Mouse (Mus musculus): Measurements from ENCODE around the gene Synpr. TPM values are rescaled to one million over a fixed set of nuclear protein-coding genes. Genes with fewer than 3 reads are reported as not detected.

Gene Synpr
- polyA plus RNA-seq, 1 experiment, result 0.36 TPM

DNA sequence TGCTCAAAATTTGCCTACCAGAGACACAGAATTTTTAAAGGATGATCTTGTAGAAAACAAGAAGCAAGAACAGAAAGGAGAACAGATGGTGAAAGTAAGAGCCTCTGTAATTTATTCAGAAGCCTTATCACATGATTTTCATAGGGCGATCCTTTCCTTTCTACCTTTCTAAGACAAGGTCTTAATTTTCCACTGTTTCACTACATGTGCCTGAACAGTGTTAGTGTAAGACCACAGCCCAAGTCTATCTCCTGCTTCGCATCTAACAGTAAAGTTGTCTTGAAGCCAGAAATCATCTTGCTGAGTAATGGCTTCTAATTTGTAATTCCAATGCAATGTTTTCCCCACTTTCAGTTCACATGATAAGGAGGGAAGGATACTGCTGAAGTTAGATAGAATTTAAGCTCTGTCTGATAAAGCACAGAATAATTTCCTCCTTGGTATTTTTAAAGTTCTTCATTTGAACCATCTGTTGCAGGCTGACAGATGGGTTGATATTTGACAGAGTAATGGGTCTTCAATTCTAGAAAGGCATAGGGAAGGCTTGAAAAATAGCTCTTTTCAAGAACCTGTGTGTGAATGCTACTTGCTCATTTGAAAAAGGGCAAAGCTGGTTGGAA is 308.9 kb downstream of the Synpr start:
- TF ChIP-seq CTCF (IDR thresholded peaks at IDR 0.05; ENCODE audit: low read depth, low read length) (no peak), POLR2A (IDR thresholded peaks at IDR 0.05; ENCODE audit: insufficient read depth, low read length) (no peak), EP300 (IDR thresholded peaks at IDR 0.05; ENCODE audit: insufficient read depth, low read depth, low read length) (no peak)

DNA sequence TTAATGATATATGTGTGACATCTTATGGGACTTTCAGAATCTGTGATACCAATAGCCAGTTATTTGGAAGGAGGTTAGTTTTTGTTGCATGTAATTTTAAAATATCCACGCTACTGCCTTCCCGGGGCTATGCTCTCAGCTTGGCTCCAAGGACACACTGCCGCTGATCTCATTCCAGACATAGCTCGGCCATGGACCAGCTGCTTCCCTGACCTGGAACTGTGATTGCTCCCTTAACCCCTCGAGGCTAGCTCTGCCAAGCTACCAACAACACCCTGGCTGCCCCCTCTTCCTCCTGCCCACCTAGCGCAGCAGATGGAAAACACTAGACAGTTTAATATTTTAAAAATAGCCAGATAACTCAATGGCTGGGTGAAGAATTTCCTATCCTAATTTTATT is 311.7 kb downstream of the Synpr start:
- Histone ChIP-seq H3K9me3 (replicated peaks; ENCODE audit: control insufficient read depth, insufficient read depth, low read length, poor library complexity, severe bottlenecking) (no peaks in the 10 kb centered on the region), H3K36me3 (ENCODE audit: control insufficient read depth, insufficient read depth, low read length, poor library complexity, severe bottlenecking) (no peaks in the 10 kb centered on the region), H3K27ac (ENCODE audit: insufficient read depth, low read length) (no peak overlapping the region), H3K4me1 (ENCODE audit: control insufficient read depth, insufficient read depth, low read length) (no peaks in the 10 kb centered on the region), H3K4me3 (ENCODE audit: low read depth, low read length) (no peak overlapping the region), H3K27me3 (ENCODE audit: control insufficient read depth, insufficient read depth, low read length, poor library complexity, severe bottlenecking) (no peaks in the 10 kb centered on the region), H3K9ac (ENCODE audit: low read depth, poor library complexity, severe bottlenecking) (no peak overlapping the region)
- TF ChIP-seq CTCF (IDR thresholded peaks at IDR 0.05; ENCODE audit: low read depth, low read length) (no peak), POLR2A (IDR thresholded peaks at IDR 0.05; ENCODE audit: insufficient read depth, low read length) (no peak), EP300 (IDR thresholded peaks at IDR 0.05; ENCODE audit: insufficient read depth, low read depth, low read length) (no peak)

More for the DNA sequence above, 308.9 kb downstream of the Synpr start:
- H3K9ac ChIP-seq (ENCODE audit: low read depth, poor library complexity, severe bottlenecking), result no peak overlapping the region
- H3K27me3 ChIP-seq (ENCODE audit: control insufficient read depth, insufficient read depth, low read length, poor library complexity, severe bottlenecking), result no peaks in the 10 kb centered on the region
- H3K4me3 ChIP-seq (ENCODE audit: low read depth, low read length), result no peak overlapping the region
- H3K4me1 ChIP-seq (ENCODE audit: control insufficient read depth, insufficient read depth, low read length), result no peaks in the 10 kb centered on the region
- H3K36me3 ChIP-seq (ENCODE audit: control insufficient read depth, insufficient read depth, low read length, poor library complexity, severe bottlenecking), result no peaks in the 10 kb centered on the region
- no peaks in the 10 kb centered on the region for H3K9me3 ChIP-seq (replicated peaks; ENCODE audit: control insufficient read depth, insufficient read depth, low read length, poor library complexity, severe bottlenecking)
- H3K27ac ChIP-seq (ENCODE audit: insufficient read depth, low read length), result no peak overlapping the region

DNA sequence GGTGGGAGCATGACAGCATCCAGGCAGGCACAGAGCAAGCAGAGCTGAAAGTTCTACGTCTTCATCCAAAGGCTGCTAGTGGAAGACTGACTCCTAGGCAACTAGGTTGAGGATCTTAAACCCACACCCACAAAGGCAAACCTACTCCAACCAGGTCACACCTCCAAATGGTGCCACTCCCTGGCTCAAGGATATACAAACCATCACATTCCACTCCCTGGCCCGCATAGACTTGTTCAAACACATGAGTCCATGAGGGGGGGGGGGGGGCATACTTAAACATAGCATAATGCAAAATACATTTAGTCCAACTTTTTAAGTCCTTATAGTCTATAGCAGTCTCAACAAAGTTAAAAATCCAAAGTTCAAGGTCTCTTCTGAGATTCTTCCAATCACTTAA is 312.6 kb downstream of the Synpr start:
- no peak for TF ChIP-seq POLR2A (IDR thresholded peaks at IDR 0.05; ENCODE audit: insufficient read depth, low read length)
- no peak for TF ChIP-seq EP300 (IDR thresholded peaks at IDR 0.05; ENCODE audit: insufficient read depth, low read depth, low read length)
- H3K27ac ChIP-seq (ENCODE audit: insufficient read depth, low read length), result no peak overlapping the region
- no peaks in the 10 kb centered on the region for H3K27me3 ChIP-seq (ENCODE audit: control insufficient read depth, insufficient read depth, low read length, poor library complexity, severe bottlenecking)
- no peak overlapping the region for H3K9ac ChIP-seq (ENCODE audit: low read depth, poor library complexity, severe bottlenecking)
- no peaks in the 10 kb centered on the region for H3K36me3 ChIP-seq (ENCODE audit: control insufficient read depth, insufficient read depth, low read length, poor library complexity, severe bottlenecking)
- no peak overlapping the region for H3K4me3 ChIP-seq (ENCODE audit: low read depth, low read length)
- no peaks in the 10 kb centered on the region for H3K9me3 ChIP-seq (replicated peaks; ENCODE audit: control insufficient read depth, insufficient read depth, low read length, poor library complexity, severe bottlenecking)
- H3K4me1 ChIP-seq (ENCODE audit: control insufficient read depth, insufficient read depth, low read length), result no peaks in the 10 kb centered on the region

DNA sequence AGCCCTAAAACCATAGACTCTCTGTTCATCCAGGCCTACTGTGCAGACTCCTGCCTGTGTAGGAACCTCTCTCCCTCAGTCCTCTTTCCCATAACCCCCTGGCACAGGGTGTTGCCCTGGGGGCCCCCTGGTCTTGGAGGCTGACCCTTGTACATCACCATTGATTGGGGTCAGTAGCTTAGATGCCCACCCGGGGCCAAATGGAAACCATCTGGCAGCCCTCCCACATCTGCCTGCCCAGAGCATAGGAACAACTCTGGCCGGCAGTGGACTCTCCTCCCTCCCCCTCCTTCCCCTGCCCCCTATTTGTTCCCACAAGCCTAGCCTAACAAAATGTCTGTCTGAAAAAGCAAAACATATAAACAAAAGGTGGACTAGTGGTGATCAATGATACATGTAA is 336.0 kb downstream of the Synpr start:
- Histone ChIP-seq H3K36me3 (ENCODE audit: control insufficient read depth, insufficient read depth, low read length, poor library complexity, severe bottlenecking) (no peaks in the 10 kb centered on the region), H3K9me3 (replicated peaks; ENCODE audit: control insufficient read depth, insufficient read depth, low read length, poor library complexity, severe bottlenecking) (0 out of 2 replicates have a peak, but pooled peaks cover 2% of the 10 kb centered on the region), H3K9ac (ENCODE audit: low read depth, poor library complexity, severe bottlenecking) (no peak overlapping the region), H3K27me3 (ENCODE audit: control insufficient read depth, insufficient read depth, low read length, poor library complexity, severe bottlenecking) (no peaks in the 10 kb centered on the region), H3K27ac (ENCODE audit: insufficient read depth, low read length) (no peak overlapping the region), H3K4me3 (ENCODE audit: low read depth, low read length) (no peak overlapping the region), H3K4me1 (ENCODE audit: control insufficient read depth, insufficient read depth, low read length) (no peaks in the 10 kb centered on the region)
- TF ChIP-seq POLR2A (IDR thresholded peaks at IDR 0.05; ENCODE audit: insufficient read depth, low read length) (no peak), EP300 (IDR thresholded peaks at IDR 0.05; ENCODE audit: insufficient read depth, low read depth, low read length) (no peak), CTCF (IDR thresholded peaks at IDR 0.05; ENCODE audit: low read depth, low read length) (no peak)

DNA sequence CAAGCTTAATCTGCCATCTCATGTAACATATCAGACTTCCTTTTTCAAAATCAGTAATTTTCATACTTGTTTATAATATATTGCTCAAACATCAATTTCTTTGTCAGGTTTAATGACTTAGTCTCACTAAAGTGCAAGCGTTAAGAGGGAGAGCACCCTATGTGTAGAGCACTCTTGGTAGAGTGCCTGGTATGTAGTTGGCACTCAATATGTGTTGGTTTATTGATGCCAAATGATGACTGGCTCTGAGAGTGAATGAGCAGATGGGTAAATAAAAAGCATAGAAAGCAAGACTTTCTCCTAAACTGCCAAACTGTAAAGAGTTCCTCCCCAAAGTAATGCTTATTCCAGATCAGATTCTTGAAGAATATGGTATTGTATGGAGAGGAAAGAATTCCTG is 365.3 kb downstream of the Synpr start:
- H3K9me3 ChIP-seq (replicated peaks; ENCODE audit: control insufficient read depth, insufficient read depth, low read length, poor library complexity, severe bottlenecking), result no peaks in the 10 kb centered on the region
- no peaks in the 10 kb centered on the region for H3K36me3 ChIP-seq (ENCODE audit: control insufficient read depth, insufficient read depth, low read length, poor library complexity, severe bottlenecking)
- no peaks in the 10 kb centered on the region for H3K27me3 ChIP-seq (ENCODE audit: control insufficient read depth, insufficient read depth, low read length, poor library complexity, severe bottlenecking)
- H3K27ac ChIP-seq (ENCODE audit: insufficient read depth, low read length), result no peak overlapping the region
- no peak for TF ChIP-seq CTCF (IDR thresholded peaks at IDR 0.05; ENCODE audit: low read depth, low read length)
- TF ChIP-seq EP300 (IDR thresholded peaks at IDR 0.05; ENCODE audit: insufficient read depth, low read depth, low read length), result no peak
- no peak for TF ChIP-seq POLR2A (IDR thresholded peaks at IDR 0.05; ENCODE audit: insufficient read depth, low read length)
- no peak overlapping the region for H3K4me3 ChIP-seq (ENCODE audit: low read depth, low read length)
- no peaks in the 10 kb centered on the region for H3K4me1 ChIP-seq (ENCODE audit: control insufficient read depth, insufficient read depth, low read length)
- H3K9ac ChIP-seq (ENCODE audit: low read depth, poor library complexity, severe bottlenecking), result no peak overlapping the region

DNA sequence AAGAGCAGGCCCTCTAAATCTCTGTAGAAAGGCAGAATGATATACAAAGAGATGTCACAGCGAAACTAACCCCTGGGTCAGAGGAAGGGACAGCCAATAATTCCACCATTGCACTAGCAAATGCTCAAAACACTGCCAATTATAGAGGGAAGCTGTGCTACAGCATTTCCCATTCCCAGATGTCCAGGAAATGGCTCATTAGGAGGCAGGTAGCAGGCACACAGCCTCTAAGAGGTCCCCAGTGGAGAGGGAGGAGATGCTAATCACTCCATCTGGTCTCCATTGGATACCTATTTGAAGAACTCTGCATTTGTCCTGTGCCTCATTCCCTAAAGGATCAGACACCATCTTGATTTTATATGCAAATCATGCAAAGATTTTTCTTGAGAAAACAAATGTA is 366.5 kb downstream of the Synpr start:
- H3K4me1 ChIP-seq (ENCODE audit: control insufficient read depth, insufficient read depth, low read length), result no peaks in the 10 kb centered on the region
- H3K9me3 ChIP-seq (replicated peaks; ENCODE audit: control insufficient read depth, insufficient read depth, low read length, poor library complexity, severe bottlenecking), result no peaks in the 10 kb centered on the region
- H3K27me3 ChIP-seq (ENCODE audit: control insufficient read depth, insufficient read depth, low read length, poor library complexity, severe bottlenecking), result no peaks in the 10 kb centered on the region
- H3K9ac ChIP-seq (ENCODE audit: low read depth, poor library complexity, severe bottlenecking), result no peak overlapping the region
- no peaks in the 10 kb centered on the region for H3K36me3 ChIP-seq (ENCODE audit: control insufficient read depth, insufficient read depth, low read length, poor library complexity, severe bottlenecking)
- H3K4me3 ChIP-seq (ENCODE audit: low read depth, low read length), result no peak overlapping the region
- H3K27ac ChIP-seq (ENCODE audit: insufficient read depth, low read length), result no peak overlapping the region
- no peak for TF ChIP-seq POLR2A (IDR thresholded peaks at IDR 0.05; ENCODE audit: insufficient read depth, low read length)
